Mouse (Mus musculus) left cerebral cortex, adult 18-20 months (tissue): ENCODE measurements around the gene Rsu1. TPM values are rescaled to one million over a fixed set of nuclear protein-coding genes. Genes with fewer than 3 reads are reported as not detected.
A peak's percentile ranks its signal among the peaks of the same experiment; 100 is the strongest.

Experiments
- DNase-seq, 2 experiments: peaks; one replicate each; pipeline ENCODE4 v3.0.0; 2021 to 2022; ENCODE audit warnings: low spot score in 2 of 2, mixed read lengths in 1 of 2
- total RNA-seq, 2 experiments: library from RNA; stranded (reverse); gene quantifications; 2 replicates each; pipeline ENCODE4 v1.2.3; 2021

Rsu1 gene
- total RNA-seq, 2 experiments from 2014 or later = 24.5 to 31.1 TPM

DNA sequence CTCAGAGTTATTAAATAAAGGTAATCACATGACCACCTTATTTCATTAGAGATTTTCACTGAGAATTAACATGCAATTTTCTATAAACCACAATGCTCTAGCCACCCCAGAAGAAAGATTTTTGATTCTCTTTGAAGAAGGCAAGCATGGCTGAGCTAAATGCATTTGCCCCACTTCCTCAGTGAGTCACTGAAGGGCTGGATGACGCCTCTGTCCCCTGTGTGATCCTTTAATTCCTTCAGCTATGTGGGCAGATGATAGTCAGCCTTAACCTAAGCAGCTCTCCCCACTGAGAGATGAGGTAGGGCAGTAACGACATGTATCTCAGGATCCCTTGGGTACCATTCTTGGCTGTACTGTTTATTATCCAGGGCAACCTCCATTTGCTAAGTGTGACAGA lies 190.7 kb downstream of the Rsu1 start:
- DNase-seq = no peak

DNA sequence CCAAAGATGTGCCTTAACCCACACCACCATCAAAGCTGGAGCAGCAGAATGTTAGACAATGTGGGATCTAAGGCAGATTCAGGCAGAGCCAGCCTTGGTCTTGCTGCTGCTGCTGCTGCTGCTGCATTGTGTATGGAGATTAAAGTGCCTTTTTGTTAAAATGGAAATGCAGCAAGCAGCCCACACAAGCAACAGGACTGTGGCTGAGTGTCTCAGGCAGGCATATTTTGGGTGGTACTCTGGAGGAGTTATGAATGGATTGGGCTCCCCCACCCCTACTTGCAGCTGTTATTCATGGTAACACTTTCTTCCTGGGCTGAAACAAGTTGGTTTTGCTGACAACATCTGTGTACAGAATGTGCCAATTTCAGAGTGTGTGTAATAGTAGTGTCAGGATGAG lies 199.0 kb downstream of the Rsu1 start:
- DNase-seq = peak in 1 of 2 experiments; percentile 34

DNA sequence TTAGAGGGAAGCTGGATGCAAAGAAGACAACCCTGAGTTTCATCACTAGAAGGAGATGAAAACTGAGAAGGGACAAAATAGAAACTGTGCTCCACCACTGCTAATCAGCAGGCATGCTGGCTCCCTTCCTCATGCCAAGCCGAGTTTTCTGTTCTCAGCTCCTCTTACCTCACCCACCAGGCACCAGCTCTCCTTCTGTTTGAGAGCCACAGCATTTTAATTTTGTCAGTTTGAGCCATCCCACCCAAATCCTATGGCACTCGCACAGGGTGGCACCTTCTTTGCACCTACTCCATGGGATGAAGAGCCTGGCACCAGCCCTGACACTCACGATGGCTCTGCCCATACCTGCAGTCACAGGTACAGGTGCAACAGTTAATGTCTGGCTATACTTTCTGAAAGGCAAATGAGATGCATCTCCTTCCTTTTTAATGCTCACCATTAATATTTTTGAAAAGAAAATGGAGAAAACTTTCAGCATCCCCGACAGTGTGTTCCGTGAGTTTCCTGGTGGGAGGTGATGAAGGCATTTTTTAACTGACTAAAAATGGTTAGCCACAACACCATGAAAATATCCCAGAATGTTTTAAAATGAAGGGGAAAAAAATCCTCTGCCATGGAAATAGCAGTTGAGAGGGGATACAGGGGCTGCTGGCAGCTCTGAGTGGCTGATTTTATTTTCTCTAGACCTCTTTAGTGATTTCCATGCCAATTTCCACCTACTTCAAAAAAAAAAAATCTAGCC lies 210.6 kb downstream of the Rsu1 start:
- peak; percentile 56 to 70 for DNase-seq

DNA sequence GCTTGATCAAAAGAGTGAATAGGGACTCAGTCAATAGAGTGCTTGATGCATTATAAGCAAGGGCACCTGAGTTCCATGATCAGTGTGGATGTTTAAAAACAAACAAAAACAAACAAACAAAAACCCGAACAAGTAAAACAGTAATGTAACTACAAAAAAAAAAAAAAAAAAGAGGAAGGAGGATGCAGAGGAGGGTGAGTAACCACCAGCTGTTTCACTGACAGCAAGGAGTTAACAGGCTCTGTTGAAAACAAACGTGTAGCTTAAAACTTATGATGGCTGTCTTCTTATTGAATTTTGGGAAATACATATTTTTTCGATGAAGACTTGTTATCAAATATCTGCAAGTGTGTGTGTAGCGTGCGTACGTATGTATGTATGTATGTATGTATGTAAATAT lies 222.6 kb downstream of the Rsu1 start:
- no peak for DNase-seq

DNA sequence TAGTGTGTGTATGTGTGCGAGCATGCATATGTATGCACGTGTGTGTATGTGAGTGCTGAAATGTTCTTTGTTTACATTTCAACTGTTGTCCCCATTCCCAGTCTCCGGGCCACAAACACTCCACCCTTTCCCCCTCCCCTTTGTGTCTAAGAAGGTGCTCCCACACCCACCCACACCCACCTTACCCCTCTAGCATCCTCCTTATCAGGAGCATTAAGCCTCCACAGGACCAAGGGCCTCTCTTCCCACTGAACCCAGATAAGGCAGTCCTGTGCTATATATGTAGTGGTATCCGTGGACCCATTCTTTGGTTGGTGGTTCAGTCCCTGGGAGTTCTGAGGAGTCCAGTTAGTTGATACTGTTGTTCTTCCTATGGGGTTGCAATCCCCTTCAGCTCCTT lies 226.7 kb downstream of the Rsu1 start:
- no peak for DNase-seq

DNA sequence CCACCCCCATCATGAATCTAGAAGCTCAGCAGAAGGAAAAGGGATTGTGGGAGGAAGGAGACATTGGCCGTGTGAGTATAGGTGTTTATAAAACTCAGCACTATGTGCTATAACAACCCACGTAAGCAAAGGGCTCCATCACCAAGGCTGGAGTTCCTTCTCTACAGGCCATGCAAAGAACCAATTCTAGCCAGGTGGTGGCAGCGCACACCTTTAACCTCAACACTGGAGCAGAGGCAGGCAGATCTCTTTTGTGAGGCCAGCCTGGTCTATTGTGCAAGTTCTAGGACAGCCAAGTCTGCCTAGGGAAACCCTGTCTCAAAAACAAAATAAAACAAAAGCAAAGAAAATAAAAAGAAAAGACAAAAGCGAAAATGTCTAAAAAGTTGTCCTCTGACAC lies 231.4 kb downstream of the Rsu1 start:
- no peak for DNase-seq

DNA sequence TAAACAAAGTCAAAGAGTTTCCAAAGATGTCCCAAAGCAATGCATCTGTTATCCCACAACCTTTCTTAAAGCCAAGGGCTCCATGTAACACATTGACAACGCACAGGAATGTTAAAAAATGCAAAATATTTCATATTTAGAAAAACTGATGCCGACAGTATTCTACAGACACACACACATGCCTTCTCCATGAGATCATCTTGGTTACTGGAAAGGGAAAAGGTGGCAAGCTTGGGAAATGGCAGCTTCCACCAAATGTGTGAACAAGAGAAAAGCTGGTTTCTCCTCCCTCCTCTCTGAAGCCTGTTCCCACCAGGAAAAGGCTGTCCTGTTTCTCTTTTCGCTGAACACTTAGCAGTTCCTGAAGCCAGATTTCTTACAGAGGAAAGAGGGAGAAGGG lies 232.4 kb downstream of the Rsu1 start:
- no peak for DNase-seq

Other genes with a start within 250 kb of the Rsu1 start
- gene Cubn, start 220.4 kb upstream of the Rsu1 start, total RNA-seq = under 1 TPM; 0.35 to 0.42 TPM